Mouse (Mus musculus) gastrocnemius, postnatal 36 days (tissue): ENCODE data around the gene Tubb2b. TPM values are rescaled to one million over a fixed set of nuclear protein-coding genes. Genes with fewer than 3 reads are reported as not detected.

Source experiments
- DNase-seq, 2 experiments: peaks; one replicate each; pipeline ENCODE4 v3.0.0; 2022
- intact Hi-C: fragments of 180-260 bp; cut with DNase I; formaldehyde crosslinking; loops from one replicate; pipeline ENCODE4 v1.15.1; 2025
- total RNA-seq, 2 experiments: library from RNA; stranded (reverse); gene quantifications; 2 replicates each; pipeline ENCODE4 v1.2.3; 2021

Gene Tubb2b
- total RNA-seq, 2 experiments from 2014 or later, result 1.6 to 2.1 TPM

- intact Hi-C loops, result no loop called here
- DNase-seq, result no peak
These were observed 16.6 kb upstream of the Tubb2b start for GRCm38 (mm10) chr13:34146916-34147315.

GRCm38 (mm10) chr13:34143389-34143788 is 13.1 kb upstream of the Tubb2b start:
- DNase-seq, result no peak
- intact Hi-C loops, result no loop called here

GRCm38 (mm10) chr13:34136605-34137004 is 6.3 kb upstream of the Tubb2b start:
- no peak for DNase-seq
- intact Hi-C loops, result no loop called here

GRCm38 (mm10) chr13:34134276-34134675 is 4.0 kb upstream of the Tubb2b start:
- intact Hi-C loops, result no loop called here
- DNase-seq, result no peak

- no peak for DNase-seq
- intact Hi-C loops, result no loop called here
These were observed 3.2 kb upstream of the Tubb2b start for GRCm38 (mm10) chr13:34133326-34134071.

- intact Hi-C loops, result no loop called here
- no peak for DNase-seq
These were observed 2.6 kb upstream of the Tubb2b start for GRCm38 (mm10) chr13:34132875-34133274.

- intact Hi-C loops, result no loop called here
- DNase-seq, result no peak
These were observed 2.0 kb upstream of the Tubb2b start for GRCm38 (mm10) chr13:34132299-34132698.

- DNase-seq, result no peak
- intact Hi-C loops, result no loop called here
These were observed 1.4 kb upstream of the Tubb2b start for GRCm38 (mm10) chr13:34131708-34132060.

- no peak for DNase-seq
- intact Hi-C loops, result no loop called here
These were observed 893 bp upstream of the Tubb2b start for GRCm38 (mm10) chr13:34131011-34131707.

- intact Hi-C loops, result no loop called here
These were observed 611 bp downstream of the Tubb2b start for GRCm38 (mm10) chr13:34129485-34130225.

GRCm38 (mm10) chr13:34128276-34129114 is 1.8 kb downstream of the Tubb2b start:
- no peak for DNase-seq
- intact Hi-C loops, result no loop called here

More at GRCm38 (mm10) chr13:34129485-34130225, 611 bp downstream of the Tubb2b start:
- DNase-seq, result no peak

GRCm38 (mm10) chr13:34125711-34126110 is 4.6 kb downstream of the Tubb2b start:
- peak in 1 of 2 experiments; percentile 40 for DNase-seq
- intact Hi-C loops, result no loop called here

- intact Hi-C loops, result no loop called here
- DNase-seq, result no peak
These were observed 9.7 kb downstream of the Tubb2b start for GRCm38 (mm10) chr13:34120536-34120935.

- no peak for DNase-seq
- intact Hi-C loops, result no loop called here
These were observed 10.9 kb downstream of the Tubb2b start for GRCm38 (mm10) chr13:34119406-34119805.

GRCm38 (mm10) chr13:34118816-34119215 is 11.4 kb downstream of the Tubb2b start:
- intact Hi-C loops, result no loop called here
- no peak for DNase-seq

GRCm38 (mm10) chr13:34116508-34116907 is 13.8 kb downstream of the Tubb2b start:
- DNase-seq, result no peak
- intact Hi-C loops, result no loop called here

GRCm38 (mm10) chr13:34114654-34115053 is 15.6 kb downstream of the Tubb2b start:
- DNase-seq, result no peak
- intact Hi-C loops, result no loop called here

GRCm38 (mm10) chr13:34113086-34113485 is 17.2 kb downstream of the Tubb2b start:
- intact Hi-C loops, result no loop called here
- DNase-seq, result no peak

- no peak for DNase-seq
- intact Hi-C loops, result no loop called here
These were observed 17.7 kb downstream of the Tubb2b start for GRCm38 (mm10) chr13:34112369-34113081.

GRCm38 (mm10) chr13:34111878-34112277 is 18.4 kb downstream of the Tubb2b start:
- DNase-seq, result no peak
- intact Hi-C loops, result no loop called here
